Mouse (Mus musculus): ENCODE measurements at regions not wholly inside any gene's neighbourhood (a gene's known extent, or its start where the extent isn't known, plus 50 kb on each side); places are given as distances from the start of the nearest gene placed in this dataset.
"Not testable (repeated sequence)": the region's sequence is repeated elsewhere in the genome, so short reads cannot be mapped to it uniquely, and the experiment has no call there.

GRCm38 (mm10) chr14:53993427-53993826 is 260.5 kb downstream of the Dad1 start:
- DNase-seq (ENCODE audit: low read depth): no peak

GRCm38 (mm10) chr14:53992712-53993286 is 261.1 kb downstream of the Dad1 start:
- DNase-seq (ENCODE audit: low read depth): no peak

- DNase-seq (ENCODE audit: low read depth): no peak
These were observed 262.5 kb downstream of the Dad1 start for GRCm38 (mm10) chr14:53991390-53991789.

- no peak for DNase-seq (ENCODE audit: low read depth)
These were observed 273.1 kb downstream of the Dad1 start for GRCm38 (mm10) chr14:53980771-53981170.

DNA sequence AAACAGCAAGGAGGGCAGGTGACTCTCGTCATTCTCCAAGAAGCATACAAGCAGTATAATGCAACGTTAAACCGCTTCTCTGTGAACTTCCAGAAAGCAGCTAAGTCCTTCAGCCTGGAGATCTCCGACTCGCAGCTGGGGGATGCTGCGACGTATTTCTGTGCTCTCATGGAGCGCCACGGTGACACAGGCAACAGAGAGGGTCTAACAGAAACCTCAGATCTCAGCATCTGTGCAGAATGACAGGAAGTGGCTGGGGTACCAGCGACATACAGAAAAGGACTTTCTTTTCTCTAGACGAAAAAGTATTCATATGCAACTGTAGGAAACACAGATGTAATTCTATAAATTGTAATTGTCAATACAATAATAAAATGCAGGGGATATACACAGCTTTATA is 292.5 kb downstream of the Dad1 start:
- DNase-seq (ENCODE audit: low read depth): not testable (repeated sequence)

GRCm38 (mm10) chr14:53960779-53961178 is 293.1 kb downstream of the Dad1 start:
- DNase-seq (ENCODE audit: low read depth): no peak

DNA sequence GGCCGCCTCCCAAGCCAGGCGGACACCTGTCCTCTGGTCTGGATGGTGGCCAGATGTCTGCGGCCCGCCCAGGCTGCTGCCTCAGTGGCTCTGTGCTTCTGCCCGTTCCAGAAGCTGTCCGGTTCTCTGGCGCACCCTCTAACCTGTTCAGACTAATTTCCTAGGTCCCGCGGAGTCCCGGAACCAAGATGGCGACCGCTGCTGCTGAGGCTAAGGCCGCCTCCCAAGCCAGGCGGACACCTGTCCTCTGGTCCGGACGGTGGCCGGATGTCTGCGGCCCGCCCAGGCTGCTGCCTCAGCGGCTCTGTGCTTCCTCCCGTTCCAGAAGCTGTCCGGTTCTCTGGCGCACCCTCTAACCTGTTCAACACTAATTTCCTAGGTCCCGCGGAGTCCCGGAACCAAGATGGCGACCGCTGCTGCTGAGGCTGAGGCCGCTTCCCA is 318.1 kb downstream of the Dad1 start:
- DNase-seq (ENCODE audit: low read depth): not testable (repeated sequence)

DNA sequence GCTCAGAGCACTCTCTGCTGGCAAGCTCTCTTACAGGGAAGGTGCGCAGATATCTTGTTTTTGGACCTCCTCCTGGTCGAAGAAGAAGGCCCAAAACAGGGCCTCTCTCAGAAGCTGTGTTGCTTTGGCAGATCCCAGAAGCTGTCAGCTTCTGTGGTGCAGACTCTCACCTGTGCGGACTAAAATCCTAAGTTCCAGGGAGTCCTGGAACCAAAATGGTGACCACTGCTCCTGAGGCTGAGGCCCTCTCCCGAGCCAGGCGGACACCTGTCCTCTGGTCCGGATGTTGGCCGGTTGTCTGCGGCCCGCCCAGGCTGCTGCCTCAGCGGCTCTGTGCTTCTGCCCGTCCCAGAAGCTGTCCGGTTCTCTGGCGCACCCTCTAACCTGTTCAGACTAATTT is 318.6 kb downstream of the Dad1 start:
- DNase-seq (ENCODE audit: low read depth): not testable (repeated sequence)

- DNase-seq (ENCODE audit: low read depth): no peak
These were observed 343.0 kb downstream of the Dad1 start for GRCm38 (mm10) chr14:53910871-53911270.

GRCm38 (mm10) chr14:53904578-53904977 is 349.3 kb downstream of the Dad1 start:
- no peak for DNase-seq (ENCODE audit: low read depth)

DNA sequence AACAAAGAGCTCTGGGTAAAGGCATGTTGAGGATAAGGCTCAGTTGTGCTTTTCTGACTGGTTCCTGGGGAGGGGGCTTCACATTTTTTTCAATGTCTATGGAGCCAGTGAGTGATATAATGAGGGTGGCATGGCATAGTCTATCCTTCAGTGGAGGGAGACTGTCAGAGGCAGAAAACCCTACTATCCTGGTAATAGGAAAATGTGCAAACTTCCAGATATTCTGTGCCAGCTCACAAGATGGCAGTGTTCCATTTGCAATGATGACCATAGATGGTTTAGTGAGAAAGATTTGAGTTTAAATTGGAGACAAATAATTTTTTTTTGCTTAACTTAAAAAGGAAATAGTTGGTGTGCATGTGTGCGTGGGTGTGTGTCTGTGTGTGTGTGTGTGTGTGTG is 352.8 kb downstream of the Dad1 start:
- DNase-seq (ENCODE audit: low read depth): no peak

GRCm38 (mm10) chr14:53881304-53881703 is 372.6 kb downstream of the Dad1 start:
- DNase-seq (ENCODE audit: low read depth): no peak

GRCm38 (mm10) chr14:53876581-53876980 is 377.3 kb downstream of the Dad1 start:
- DNase-seq (ENCODE audit: low read depth): no peak

DNA sequence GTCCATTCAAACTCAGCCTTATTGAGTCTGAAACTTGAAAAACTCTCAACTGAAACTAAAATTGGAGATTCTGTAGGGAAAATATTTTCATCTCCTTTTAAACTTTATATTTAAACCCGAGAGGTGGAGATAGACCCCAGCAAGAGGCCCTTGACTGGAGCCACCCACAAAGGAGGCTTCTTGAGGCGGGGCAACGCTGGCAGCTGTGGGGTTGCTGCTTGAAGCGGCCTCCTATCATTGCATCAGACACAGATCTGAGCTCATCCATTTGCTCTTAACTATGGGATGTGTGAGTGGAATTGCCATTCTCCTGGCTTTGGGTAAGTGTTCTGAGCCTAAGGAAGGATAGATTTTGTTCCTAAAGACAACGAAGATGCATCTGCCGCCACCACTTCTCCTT is 378.2 kb downstream of the Dad1 start:
- DNase-seq (ENCODE audit: low read depth): no peak

DNA sequence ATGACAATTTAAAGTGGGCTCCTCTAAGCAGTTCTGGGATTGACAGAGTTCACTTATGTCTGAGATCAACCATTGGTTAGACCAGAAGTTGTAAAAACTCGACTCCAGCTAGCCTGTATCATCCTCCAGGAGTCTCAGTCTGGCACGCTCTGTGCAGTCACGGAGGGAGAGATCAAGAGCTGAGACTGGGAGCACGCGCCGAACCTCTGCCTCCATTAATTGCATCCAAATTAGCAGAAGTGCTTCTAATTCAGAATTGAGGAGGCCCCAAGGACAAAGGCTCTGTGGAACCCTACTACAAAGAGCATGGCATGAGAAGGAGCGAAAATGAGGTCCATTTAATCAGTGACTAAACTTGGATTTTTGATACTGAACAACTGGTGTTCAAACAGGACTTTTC is 406.9 kb downstream of the Dad1 start:
- DNase-seq (ENCODE audit: low read depth): no peak

- DNase-seq (ENCODE audit: low read depth): no peak
These were observed 408.3 kb downstream of the Dad1 start for GRCm38 (mm10) chr14:53845646-53846045.

DNA sequence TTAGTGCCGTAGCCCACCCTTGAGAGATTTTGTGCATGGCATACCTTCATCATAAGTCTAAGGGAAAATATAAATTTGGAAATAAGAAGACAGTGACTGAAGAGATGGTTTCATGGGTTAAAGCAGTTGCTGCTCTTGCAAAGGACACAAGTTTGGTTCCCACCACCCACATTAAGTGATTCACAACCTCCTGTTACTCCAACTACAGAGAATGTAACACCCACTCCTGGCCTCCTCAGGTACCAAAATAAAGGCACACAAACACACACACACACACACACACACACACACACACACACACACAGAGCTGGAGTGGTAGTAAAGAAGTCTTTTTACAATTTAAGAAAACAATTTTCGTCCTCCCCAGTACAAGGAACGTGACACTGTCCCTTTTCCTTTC is 421.4 kb downstream of the Dad1 start:
- DNase-seq (ENCODE audit: low read depth): no peak

GRCm38 (mm10) chr14:53831651-53832050 is 422.3 kb downstream of the Dad1 start:
- no peak for DNase-seq (ENCODE audit: low read depth)

- no peak for DNase-seq (ENCODE audit: low read depth)
These were observed 423.2 kb downstream of the Dad1 start for GRCm38 (mm10) chr14:53830717-53831116.

GRCm38 (mm10) chr14:53826782-53827181 is 427.1 kb downstream of the Dad1 start:
- DNase-seq (ENCODE audit: low read depth): no peak

- DNase-seq (ENCODE audit: low read depth): peak; percentile 52
These were observed 447.7 kb downstream of the Dad1 start for GRCm38 (mm10) chr14:53806231-53806630.

- DNase-seq (ENCODE audit: low read depth): peak; percentile 76
These were observed 449.9 kb downstream of the Dad1 start for GRCm38 (mm10) chr14:53803698-53804620.

DNA sequence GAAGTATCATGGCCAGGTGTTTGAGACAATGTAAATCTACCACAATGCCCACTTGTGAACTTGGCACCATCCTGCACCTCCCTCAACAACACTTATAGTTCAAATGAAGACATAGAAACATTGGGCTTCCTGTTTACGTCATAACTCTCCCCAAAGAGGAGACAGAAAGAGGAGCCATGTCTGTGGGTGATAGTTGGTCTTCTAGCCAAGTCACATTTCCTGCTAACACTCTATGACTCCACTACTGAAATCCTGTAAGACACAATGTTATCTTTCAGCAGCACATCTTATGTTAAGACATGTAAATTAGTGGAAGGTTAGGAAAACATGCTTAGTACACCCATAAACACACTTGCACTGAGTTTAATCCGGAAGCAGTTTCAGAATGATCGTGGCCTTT is 451.4 kb downstream of the Dad1 start:
- DNase-seq (ENCODE audit: low read depth): no peak

All from c-Kit-positive CD71-positive TER-119-negative erythroid progenitor cells, embryonic 14.5 days (primary cell).